Mouse (Mus musculus): ENCODE data around the gene Lin54.
"Not testable (repeated sequence)": the region's sequence is repeated elsewhere in the genome, so short reads cannot be mapped to it uniquely, and the experiment has no call there.

Lin54 gene

DNA sequence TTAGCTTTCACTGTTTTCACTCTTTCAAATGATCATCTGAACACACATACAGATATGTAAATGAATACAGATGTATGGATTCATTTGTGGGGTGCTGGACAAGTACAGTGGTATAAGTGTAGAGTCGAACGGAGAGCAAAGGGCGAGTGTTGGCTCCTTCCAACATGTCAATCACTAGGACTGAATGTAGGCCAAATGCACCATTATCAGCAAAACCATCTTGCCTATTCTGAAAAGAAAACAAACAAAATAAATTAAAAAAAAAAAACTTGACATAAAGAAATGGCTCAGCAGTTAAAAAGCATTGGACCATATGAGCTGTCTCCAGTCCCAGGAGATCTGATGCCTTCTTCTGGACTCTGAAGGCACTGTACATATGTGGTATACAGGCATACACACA, 12.2 kb downstream of the Lin54 start:
- no peak for DNase-seq (ENCODE audit: low spot score)

GRCm38 (mm10) chr5:100487120-100487519, 13.3 kb downstream of the Lin54 start:
- DNase-seq (ENCODE audit: low spot score): no peak

GRCm38 (mm10) chr5:100483569-100483968, 16.9 kb downstream of the Lin54 start:
- DNase-seq (ENCODE audit: low spot score): no peak

- no peak for DNase-seq (ENCODE audit: low spot score)
These were observed 22.8 kb downstream of the Lin54 start for GRCm38 (mm10) chr5:100477604-100478003.

DNA sequence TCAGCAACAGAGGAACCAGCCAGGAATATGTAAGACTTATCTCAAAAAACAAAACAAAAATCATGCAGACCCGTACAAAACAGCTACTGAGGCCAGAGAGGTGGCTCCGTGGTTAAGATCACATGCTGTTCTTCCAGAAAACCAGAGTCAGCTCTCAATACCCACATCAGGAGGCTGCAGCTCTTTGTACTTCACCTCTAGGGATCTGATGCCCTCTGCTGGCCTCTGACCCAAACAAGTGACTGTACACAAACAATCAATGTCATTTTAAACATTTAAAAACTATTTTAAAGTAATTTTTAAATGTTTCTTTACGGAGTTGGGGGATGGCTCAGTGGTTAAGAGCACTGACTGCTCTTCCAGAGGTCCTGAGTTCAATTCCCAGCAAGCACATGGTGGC, 24.1 kb downstream of the Lin54 start:
- no peak for DNase-seq (ENCODE audit: low spot score)

GRCm38 (mm10) chr5:100467336-100467735, 33.1 kb downstream of the Lin54 start:
- DNase-seq (ENCODE audit: low spot score): no peak

GRCm38 (mm10) chr5:100466624-100467023, 33.8 kb downstream of the Lin54 start:
- DNase-seq (ENCODE audit: low spot score): no peak

- DNase-seq (ENCODE audit: low spot score): no peak
These were observed 38.1 kb downstream of the Lin54 start for GRCm38 (mm10) chr5:100462374-100462773.

GRCm38 (mm10) chr5:100461526-100461925, 38.9 kb downstream of the Lin54 start:
- no peak for DNase-seq (ENCODE audit: low spot score)

- DNase-seq (ENCODE audit: low spot score): no peak
These were observed 41.0 kb downstream of the Lin54 start for GRCm38 (mm10) chr5:100459468-100459867.

- no peak for DNase-seq (ENCODE audit: low spot score)
These were observed 48.6 kb downstream of the Lin54 start for GRCm38 (mm10) chr5:100451871-100452270.

DNA sequence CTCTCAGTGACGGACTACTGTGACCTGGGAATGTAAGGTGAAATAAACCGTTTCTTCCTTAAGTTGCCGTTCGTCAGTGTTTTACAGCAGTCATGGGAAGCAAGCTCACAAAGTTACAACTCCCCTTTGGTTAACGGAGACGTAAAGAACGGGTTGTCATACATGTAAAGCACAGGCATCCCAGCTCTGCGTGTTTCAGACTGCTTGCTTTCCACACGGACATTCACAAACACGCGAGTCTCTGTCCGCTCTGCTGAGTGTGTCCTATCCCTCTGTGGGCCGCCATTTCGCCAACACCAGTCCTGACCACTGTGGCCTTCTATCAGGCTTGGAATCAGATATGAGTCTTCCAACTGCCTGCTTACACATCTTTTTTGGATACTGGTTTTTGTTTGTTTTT, 61.6 kb downstream of the Lin54 start:
- DNase-seq (ENCODE audit: low spot score): no peak

GRCm38 (mm10) chr5:100437917-100438316, 62.5 kb downstream of the Lin54 start:
- no peak for DNase-seq (ENCODE audit: low spot score)

DNA sequence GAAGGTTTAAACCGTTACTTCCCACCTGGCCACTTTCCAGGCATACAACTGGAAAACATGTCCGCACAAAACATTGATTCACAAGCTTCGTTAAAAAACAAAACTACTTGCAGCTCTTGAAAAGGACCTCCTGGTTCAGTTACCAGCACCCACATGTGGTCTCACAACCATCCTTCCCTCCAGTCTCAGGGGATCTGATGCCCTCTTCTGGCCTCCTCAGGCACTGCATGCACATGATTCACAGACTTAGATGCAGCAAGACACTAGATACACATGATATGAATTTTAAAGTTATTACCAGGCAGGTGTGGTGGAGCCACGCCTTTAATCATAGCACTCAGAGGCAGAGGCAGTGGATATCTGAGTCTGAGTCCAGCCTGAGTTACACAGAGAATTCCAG, 63.4 kb downstream of the Lin54 start:
- no peak for DNase-seq (ENCODE audit: low spot score)

DNA sequence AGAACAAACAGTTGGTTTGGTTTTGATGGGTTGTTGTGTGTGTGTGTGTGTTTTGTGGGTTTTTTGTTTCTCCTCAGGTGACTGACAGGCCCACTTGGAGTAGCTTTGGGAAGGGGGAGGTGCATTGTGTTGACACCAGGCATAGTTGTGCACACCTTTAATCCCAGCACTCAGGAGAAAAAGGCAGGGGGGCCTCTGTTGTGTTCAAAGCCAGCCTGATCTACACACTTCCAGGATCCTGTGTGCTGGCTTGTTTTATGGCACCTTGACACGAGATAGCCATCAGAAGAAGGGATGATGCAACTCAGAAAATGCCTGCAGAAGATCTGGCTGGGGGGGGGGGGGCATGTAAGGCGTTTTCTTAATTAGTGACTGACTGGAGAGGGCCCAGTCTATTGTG, 69.5 kb downstream of the Lin54 start:
- DNase-seq (ENCODE audit: low spot score): no peak

- DNase-seq (ENCODE audit: low spot score): no peak
These were observed 70.4 kb downstream of the Lin54 start for GRCm38 (mm10) chr5:100430076-100430390.

DNA sequence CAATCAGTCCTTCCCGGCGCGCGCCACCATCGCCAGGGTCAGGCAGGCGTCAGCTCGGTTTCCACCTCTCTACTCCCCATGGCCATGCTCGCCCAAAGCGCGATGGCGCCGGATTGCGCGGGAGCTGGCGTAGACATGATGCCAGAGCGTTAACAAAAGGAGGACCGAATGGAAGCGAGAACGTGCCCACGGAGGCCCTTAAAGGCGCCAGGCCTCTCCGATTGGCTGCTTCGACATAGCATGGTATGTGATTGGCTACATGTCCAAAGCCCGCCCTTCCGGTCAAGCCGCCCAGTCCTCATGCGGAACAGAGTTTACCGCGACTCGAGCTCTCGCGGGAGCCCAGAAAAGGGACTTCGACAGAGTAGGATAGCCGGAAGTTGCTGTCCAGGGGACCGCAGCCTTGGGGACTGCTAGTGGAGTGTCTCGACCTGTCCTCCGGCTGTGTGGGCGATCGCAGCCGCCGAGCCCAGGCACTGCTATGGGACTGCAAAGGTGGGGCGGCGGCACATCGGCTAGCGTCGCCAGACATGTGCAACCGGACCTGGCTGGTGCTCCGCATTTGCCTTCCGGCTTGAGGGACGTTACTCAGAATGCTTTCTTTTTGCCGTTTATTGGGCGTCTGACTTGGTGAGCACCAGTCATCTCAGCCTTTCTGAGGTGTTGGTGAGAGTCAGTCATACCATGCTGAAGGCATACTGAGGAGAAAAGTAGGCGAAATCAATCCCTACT, 70.9 kb downstream of the Lin54 start:
- DNase-seq (ENCODE audit: low spot score): peak; percentile 98

DNA sequence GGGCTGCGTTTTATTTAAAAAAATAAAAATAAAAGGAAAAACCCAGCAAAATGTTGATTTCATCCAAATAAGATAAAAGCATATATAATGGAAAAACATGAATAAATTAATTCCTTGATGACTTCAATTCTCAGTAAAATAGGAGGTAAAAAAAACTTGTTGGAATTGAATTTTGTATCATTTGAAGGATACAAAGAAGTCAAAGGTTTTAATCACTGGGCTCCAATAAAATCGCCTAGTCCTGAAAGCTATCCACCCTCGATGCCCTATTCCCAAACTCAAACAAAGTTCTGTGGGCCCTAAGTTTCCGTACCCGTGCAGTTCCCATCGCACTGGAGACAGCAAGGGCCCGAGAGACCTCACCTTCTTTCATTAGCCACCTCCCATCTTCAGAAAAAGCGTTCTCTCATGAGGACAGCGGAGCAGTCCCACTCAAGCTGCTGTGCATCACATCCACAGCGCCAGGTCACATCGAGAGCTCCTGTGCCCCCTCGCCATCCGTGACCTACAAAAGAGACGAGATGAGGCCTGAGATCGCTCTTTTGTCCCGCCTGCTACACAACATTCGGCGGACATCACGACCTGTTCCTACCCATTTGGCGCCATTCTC, 71.6 kb downstream of the Lin54 start:
- DNase-seq (ENCODE audit: low spot score): peak; percentile 72

DNA sequence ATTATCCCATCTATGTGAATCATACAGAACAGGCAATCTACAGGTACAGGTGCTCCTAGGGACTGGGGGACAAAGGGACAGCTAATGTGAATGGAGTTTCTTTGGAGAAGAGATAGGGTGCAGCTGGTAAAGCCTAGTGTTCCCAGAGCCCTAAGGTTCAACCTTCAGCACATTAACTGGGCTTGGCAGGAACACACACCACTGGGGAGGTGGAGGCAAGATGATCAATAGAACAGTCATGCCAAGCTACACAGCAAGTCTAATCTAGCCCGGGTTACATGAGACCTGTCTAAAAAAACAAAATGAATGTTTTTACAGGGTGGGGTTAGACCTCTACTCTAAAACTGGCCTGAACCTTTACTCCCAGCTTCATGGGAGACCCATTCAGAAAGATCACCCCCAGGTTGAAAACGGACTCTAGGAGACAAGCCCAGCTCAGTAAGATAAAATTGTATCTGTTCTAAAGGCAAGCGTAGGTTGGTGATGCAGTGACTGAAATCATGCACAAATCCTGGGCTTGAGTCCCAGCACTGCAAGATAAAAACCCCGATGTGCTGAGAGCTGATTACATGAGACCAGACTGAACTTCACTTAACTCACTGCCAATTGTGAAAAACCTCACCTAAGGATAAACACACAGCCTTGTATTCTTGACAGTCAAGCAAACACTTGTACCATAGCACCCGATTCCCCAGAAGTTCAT, 72.3 kb downstream of the Lin54 start:
- peak; percentile 35 for DNase-seq (ENCODE audit: low spot score)

DNA sequence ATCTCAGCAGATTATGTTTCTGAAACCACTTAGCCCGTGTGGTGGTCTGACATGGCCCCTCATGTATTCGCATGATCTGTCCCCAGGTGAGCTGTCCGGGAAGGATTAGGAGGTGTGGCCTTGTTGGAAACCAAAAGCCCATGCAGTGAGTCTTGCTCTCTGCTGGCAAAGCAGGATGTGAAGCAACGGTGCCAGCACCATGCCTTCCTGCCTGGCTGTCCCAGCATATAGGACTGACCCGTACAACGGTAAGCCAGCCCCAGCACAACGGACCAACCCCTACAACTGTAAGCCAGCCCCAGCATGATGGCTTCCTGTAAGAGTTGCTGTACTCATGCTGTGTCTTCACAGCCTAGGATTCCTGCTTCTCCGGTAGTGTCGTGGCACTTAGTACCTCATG, 73.2 kb downstream of the Lin54 start:
- DNase-seq (ENCODE audit: low spot score): no peak

DNA sequence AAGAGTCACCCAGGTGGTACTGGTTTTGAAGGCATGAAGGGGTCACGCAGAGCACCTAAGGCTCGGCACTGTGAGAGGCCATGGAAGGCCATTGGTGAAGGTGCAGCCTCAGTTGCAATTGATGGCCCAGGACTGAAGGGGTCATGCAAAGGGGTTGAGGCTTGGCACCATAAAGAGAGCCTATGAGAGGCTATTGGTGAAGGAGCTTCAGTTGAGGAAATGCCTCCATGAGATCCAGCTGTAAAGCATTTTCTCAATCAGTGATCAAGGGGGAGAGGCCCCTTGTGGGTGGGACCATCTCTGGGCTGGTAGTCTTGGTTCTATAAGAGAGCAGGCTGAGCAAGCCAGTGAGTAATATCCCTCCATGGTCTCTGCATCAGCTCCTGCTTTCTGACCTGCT, 74.6 kb downstream of the Lin54 start:
- DNase-seq (ENCODE audit: low spot score): not testable (repeated sequence)

- DNase-seq (ENCODE audit: low spot score): no peak
These were observed 76.2 kb downstream of the Lin54 start for GRCm38 (mm10) chr5:100424252-100424651.

GRCm38 (mm10) chr5:100423626-100424025, 76.8 kb downstream of the Lin54 start:
- no peak for DNase-seq (ENCODE audit: low spot score)
